Mouse (Mus musculus): Measurements from ENCODE around the gene Nanos2.

DNA sequence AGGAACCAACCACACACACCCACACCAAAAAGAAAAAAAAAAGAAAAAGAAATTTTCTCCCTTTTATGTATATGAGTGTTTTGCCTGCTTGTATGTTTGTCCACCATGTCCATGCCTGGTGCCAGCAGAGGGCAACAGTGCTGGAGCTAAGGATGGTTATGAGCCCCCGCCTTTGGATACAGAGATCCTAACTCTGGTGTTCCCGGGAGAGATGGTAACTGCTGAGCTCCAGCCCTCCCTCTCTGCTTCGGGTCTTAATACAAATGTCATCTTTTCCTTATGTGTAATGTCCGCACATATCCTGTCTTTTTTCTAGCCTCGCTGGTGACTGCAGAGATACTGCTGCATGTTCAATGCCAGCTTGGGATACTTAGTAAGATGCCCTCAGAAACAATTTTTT is 2.8 kb downstream of the Nanos2 start:
- TF ChIP-seq CTCF (IDR thresholded peaks at IDR 0.05; ENCODE audit: low read depth) (no peak), EP300 (IDR thresholded peaks at IDR 0.05; ENCODE audit: low read depth) (no peak)

Measured in heart, postnatal 0 days (tissue).